Mouse (Mus musculus): Measurements from ENCODE around the gene Ntn5. TPM values are rescaled to one million over a fixed set of nuclear protein-coding genes. Genes with fewer than 3 reads are reported as not detected.

Ntn5 gene
- polyA plus RNA-seq (2021; fragmentation: Nextera tagmentation) = 5.2 and 6.6 TPM in 2 replicates
- long read RNA-seq, experiment 1, transcript Ntn5-201 (6 exons, 1,574 nt) = major isoform, 7 of 12 reads
- long read RNA-seq, experiment 1, partial matches to known transcripts = 3 of 12 reads
- long read RNA-seq, experiment 1, other reads (novel, unspliced or antisense) = 2 of 12 reads
- long read RNA-seq, experiment 2, transcript Ntn5-201 (6 exons, 1,574 nt) = major isoform, 15 of 27 reads
- long read RNA-seq, experiment 2, partial matches to known transcripts = 4 of 27 reads
- long read RNA-seq, experiment 2, other reads (novel, unspliced or antisense) = 8 of 27 reads

GRCm38 (mm10) chr7:45683396-45684050, at the start of gene Ntn5:
Gene Ntn5 (plus strand): TSS chr7:45684022.

GRCm38 (mm10) chr7:45639561-45640027, 44.2 kb upstream of the Ntn5 start, which contains the start of gene Mamstr:
Gene Mamstr (plus strand): TSS chr7:45639977.

GRCm38 (mm10) chr7:45666161-45666560, 17.7 kb upstream of the Ntn5 start, which contains the start of gene Fut2:
Gene Fut2 (minus strand): TSS chr7:45666394.

GRCm38 (mm10) chr7:45693921-45694591, 10.2 kb downstream of the Ntn5 start, which contains the start of gene Sec1:
Gene Sec1 (minus strand): TSS chr7:45694402.

GRCm38 (mm10) chr7:45699523-45700141, 15.8 kb downstream of the Ntn5 start, which contains the start of gene Car11:
Gene Car11 (plus strand): TSS chr7:45699843.

GRCm38 (mm10) chr7:45704730-45705442, 21.1 kb downstream of the Ntn5 start, which contains the start of gene Dbp:
Gene Dbp (plus strand): TSS chr7:45705088.

GRCm38 (mm10) chr7:45715090-45715708, 31.4 kb downstream of the Ntn5 start, which contains the start of gene Rpl18:
Gene Rpl18 (plus strand): TSS chr7:45715457.

GRCm38 (mm10) chr7:45717918-45718297, 34.1 kb downstream of the Ntn5 start, which contains the start of gene Sphk2:
Gene Sphk2 (minus strand): TSS chr7:45718002.

GRCm38 (mm10) chr7:45720413-45721233, 36.8 kb downstream of the Ntn5 start, which contains the start of gene Fam83e:
Gene Fam83e (plus strand): TSS chr7:45721212.

GRCm38 (mm10) chr7:45725713-45726112, 41.9 kb downstream of the Ntn5 start, which contains the start of gene Spaca4:
Gene Spaca4 (minus strand): TSS chr7:45725813.

Other genes starting within 250 kb of the Ntn5 start
- gene Gys1, start 249.2 kb upstream of the Ntn5 start, polyA plus RNA-seq (2021; fragmentation: Nextera tagmentation) = 7.9 and 10.1 TPM in 2 replicates
- 50.0 and 53.1 TPM in 2 replicates for gene Ruvbl2, start 245.9 kb upstream of the Ntn5 start, polyA plus RNA-seq (2021; fragmentation: Nextera tagmentation)
- gene Ftl1, start 224.1 kb upstream of the Ntn5 start, polyA plus RNA-seq (2021; fragmentation: Nextera tagmentation) = 1,695 and 1,748 TPM in 2 replicates
- gene Bax, start 217.1 kb upstream of the Ntn5 start, polyA plus RNA-seq (2021; fragmentation: Nextera tagmentation) = 86.7 and 94.4 TPM in 2 replicates
- gene Tulp2, start 202.1 kb upstream of the Ntn5 start, polyA plus RNA-seq (2021; fragmentation: Nextera tagmentation) = 0.13 and 0.14 TPM in 2 replicates
- not detected in 2 replicates for gene Gm45808, start 197.2 kb upstream of the Ntn5 start, polyA plus RNA-seq (2021; fragmentation: Nextera tagmentation)
- 2.6 and 3.5 TPM in 2 replicates for gene Dhdh, start 195.2 kb upstream of the Ntn5 start, polyA plus RNA-seq (2021; fragmentation: Nextera tagmentation)
- gene Nucb1, start 173.6 kb upstream of the Ntn5 start, polyA plus RNA-seq (2021; fragmentation: Nextera tagmentation) = 74.5 and 76.8 TPM in 2 replicates
- gene Ppp1r15a, start 157.8 kb upstream of the Ntn5 start, polyA plus RNA-seq (2021; fragmentation: Nextera tagmentation) = 17.6 and 18.2 TPM in 2 replicates
- gene Plekha4, start 157.7 kb upstream of the Ntn5 start, polyA plus RNA-seq (2021; fragmentation: Nextera tagmentation) = 0.67 and 1.7 TPM in 2 replicates
- gene Hsd17b14, start 129.1 kb upstream of the Ntn5 start, polyA plus RNA-seq (2021; fragmentation: Nextera tagmentation) = 0.43 TPM in 1 of 2 replicates, not detected in the other
- 7.0 and 8.5 TPM in 2 replicates for gene Bcat2, start 113.9 kb upstream of the Ntn5 start, polyA plus RNA-seq (2021; fragmentation: Nextera tagmentation)
- gene Fgf21, start 68.5 kb upstream of the Ntn5 start, polyA plus RNA-seq (2021; fragmentation: Nextera tagmentation) = not detected in 2 replicates
- gene Fut1, start 66.7 kb upstream of the Ntn5 start, polyA plus RNA-seq (2021; fragmentation: Nextera tagmentation) = 0.08 TPM in 1 of 2 replicates, not detected in the other
- gene Izumo1, start 62.2 kb upstream of the Ntn5 start, polyA plus RNA-seq (2021; fragmentation: Nextera tagmentation) = 0.09 TPM in 1 of 2 replicates, not detected in the other
- 2.3 and 3.1 TPM in 2 replicates for gene Rasip1, start 56.5 kb upstream of the Ntn5 start, polyA plus RNA-seq (2021; fragmentation: Nextera tagmentation)
- gene Mamstr, start 44.0 kb upstream of the Ntn5 start, polyA plus RNA-seq (2021; fragmentation: Nextera tagmentation) = 1.1 and 1.2 TPM in 2 replicates
- 0.10 and 0.16 TPM in 2 replicates for gene Fut2, start 17.6 kb upstream of the Ntn5 start, polyA plus RNA-seq (2021; fragmentation: Nextera tagmentation)
- 0.15 and 0.36 TPM in 2 replicates for gene Sec1, start 10.4 kb downstream of the Ntn5 start, polyA plus RNA-seq (2021; fragmentation: Nextera tagmentation)
- 39.6 and 49.9 TPM in 2 replicates for gene Car11, start 15.8 kb downstream of the Ntn5 start, polyA plus RNA-seq (2021; fragmentation: Nextera tagmentation)
- gene Dbp, start 21.1 kb downstream of the Ntn5 start, polyA plus RNA-seq (2021; fragmentation: Nextera tagmentation) = 49.2 and 52.8 TPM in 2 replicates
- 357 and 361 TPM in 2 replicates for gene Rpl18, start 31.4 kb downstream of the Ntn5 start, polyA plus RNA-seq (2021; fragmentation: Nextera tagmentation)
- gene Sphk2, start 34.0 kb downstream of the Ntn5 start, polyA plus RNA-seq (2021; fragmentation: Nextera tagmentation) = 5.5 and 6.1 TPM in 2 replicates
- 0.09 TPM in 1 of 2 replicates, not detected in the other for gene Fam83e, start 37.2 kb downstream of the Ntn5 start, polyA plus RNA-seq (2021; fragmentation: Nextera tagmentation)
- gene Spaca4, start 41.8 kb downstream of the Ntn5 start, polyA plus RNA-seq (2021; fragmentation: Nextera tagmentation) = not detected in 2 replicates
- gene Lmtk3, start 99.7 kb downstream of the Ntn5 start, polyA plus RNA-seq (2021; fragmentation: Nextera tagmentation) = 6.9 and 9.4 TPM in 2 replicates
- gene Sult2b1, start 100.6 kb downstream of the Ntn5 start, polyA plus RNA-seq (2021; fragmentation: Nextera tagmentation) = 20.6 and 22.7 TPM in 2 replicates
- gene Cyth2, start 130.6 kb downstream of the Ntn5 start, polyA plus RNA-seq (2021; fragmentation: Nextera tagmentation) = 135 and 136 TPM in 2 replicates
- 1.5 and 2.2 TPM in 2 replicates for gene Kcnj14, start 140.8 kb downstream of the Ntn5 start, polyA plus RNA-seq (2021; fragmentation: Nextera tagmentation)
- 23.8 and 25.5 TPM in 2 replicates for gene Grwd1, start 146.9 kb downstream of the Ntn5 start, polyA plus RNA-seq (2021; fragmentation: Nextera tagmentation)
- 44.4 and 48.6 TPM in 2 replicates for gene Kdelr1, start 188.8 kb downstream of the Ntn5 start, polyA plus RNA-seq (2021; fragmentation: Nextera tagmentation)
- 0.59 and 0.88 TPM in 2 replicates for gene Grin2d, start 194.4 kb downstream of the Ntn5 start, polyA plus RNA-seq (2021; fragmentation: Nextera tagmentation)
- gene Syngr4, start 212.7 kb downstream of the Ntn5 start, polyA plus RNA-seq (2021; fragmentation: Nextera tagmentation) = not detected in 2 replicates
- 2.6 and 3.3 TPM in 2 replicates for gene Tmem143, start 212.9 kb downstream of the Ntn5 start, polyA plus RNA-seq (2021; fragmentation: Nextera tagmentation)
- 6.8 and 8.2 TPM in 2 replicates for gene Emp3, start 237.4 kb downstream of the Ntn5 start, polyA plus RNA-seq (2021; fragmentation: Nextera tagmentation)
- 1.2 and 2.6 TPM in 2 replicates for gene Ccdc114, start 240.1 kb downstream of the Ntn5 start, polyA plus RNA-seq (2021; fragmentation: Nextera tagmentation)